Mouse (Mus musculus) myocyte (in vitro differentiated cells): Measurements from ENCODE around the gene Zbtb25. TPM values are rescaled to one million over a fixed set of nuclear protein-coding genes. Genes with fewer than 3 reads are reported as not detected.

ENCODE experiments used
- H3K27me3 ChIP-seq: one replicate; pipeline ENCODE4 v1.6.1; 2011; ENCODE audit not compliant: control insufficient read depth, insufficient read depth, insufficient read length
- H3K36me3 ChIP-seq: one replicate; pipeline ENCODE4 v1.6.1; 2011; ENCODE audit not compliant: control insufficient read depth, insufficient read depth
- H3K4me2 ChIP-seq: one replicate; pipeline ENCODE4 v1.6.1; 2011; ENCODE audit warnings: low read depth, control low read depth
- H3K4me3 ChIP-seq: one replicate; pipeline ENCODE4 v1.5.1; 2011; ENCODE audit warnings: mild to moderate bottlenecking, control low read depth, moderate library complexity
- H3K79me2 ChIP-seq: one replicate; pipeline ENCODE4 v1.6.1; 2011; ENCODE audit not compliant: control insufficient read depth, insufficient read depth
- H3ac ChIP-seq: one replicate; pipeline ENCODE4 v1.6.1; 2011; ENCODE audit not compliant: control insufficient read depth, insufficient read length
- CEBPB ChIP-seq: IDR thresholded peaks from 2 replicates; pipeline ENCODE4 v1.6.1; 2011; ENCODE audit warnings: mild to moderate bottlenecking, moderate library complexity; ENCODE audit not compliant: poor library complexity, insufficient read depth, severe bottlenecking
- E2F4 ChIP-seq: IDR thresholded peaks from one replicate; pipeline ENCODE4 v1.6.1; 2011; ENCODE audit warnings: mild to moderate bottlenecking, control low read depth, moderate library complexity; ENCODE audit not compliant: insufficient read depth
- MAX ChIP-seq: IDR thresholded peaks from one replicate; pipeline ENCODE4 v1.6.1; 2011; ENCODE audit warnings: low read depth, mild to moderate bottlenecking, control low read depth
- MYOD1 ChIP-seq, 3 experiments: IDR thresholded peaks; one replicate each; pipeline ENCODE4 v1.6.1; 2011; ENCODE audit warnings: control low read depth in 2 of 3, low read depth in 2 of 3, mild to moderate bottlenecking in 2 of 3, moderate library complexity in 1 of 3; ENCODE audit not compliant: insufficient read length in 2 of 3, control insufficient read depth in 1 of 3
- MYOG ChIP-seq, 3 experiments: IDR thresholded peaks; one replicate each; pipeline ENCODE4 v1.6.1; 2011; ENCODE audit warnings: control low read depth in 2 of 3, low read depth in 2 of 3, mild to moderate bottlenecking in 2 of 3; ENCODE audit not compliant: insufficient read length in 2 of 3, control insufficient read depth in 1 of 3, insufficient read depth in 1 of 3
- POLR2A ChIP-seq: IDR thresholded peaks from one replicate; pipeline ENCODE4 v1.6.1; 2011; ENCODE audit warnings: low read depth, mild to moderate bottlenecking, control low read depth, moderate library complexity; ENCODE audit not compliant: insufficient read length
- POLR2AphosphoS2 ChIP-seq: IDR thresholded peaks from one replicate; pipeline ENCODE4 v1.6.1; 2011; ENCODE audit warnings: low read depth, control low read depth; ENCODE audit not compliant: insufficient read length
- REST ChIP-seq: IDR thresholded peaks from one replicate; pipeline ENCODE4 v1.6.1; 2011; ENCODE audit warnings: mild to moderate bottlenecking, control low read depth, moderate library complexity; ENCODE audit not compliant: insufficient read depth, insufficient read length
- SRF ChIP-seq: IDR thresholded peaks from one replicate; pipeline ENCODE4 v1.6.1; 2011; ENCODE audit warnings: low read depth; ENCODE audit not compliant: control insufficient read depth, insufficient read length
- TCF12 ChIP-seq: IDR thresholded peaks from one replicate; pipeline ENCODE4 v1.6.1; 2011; ENCODE audit warnings: mild to moderate bottlenecking, control low read depth; ENCODE audit not compliant: poor library complexity, insufficient read depth, severe bottlenecking
- TCF3 ChIP-seq: IDR thresholded peaks from one replicate; pipeline ENCODE4 v1.6.1; 2011; ENCODE audit warnings: low read depth, control low read depth; ENCODE audit not compliant: insufficient read length
- USF1 ChIP-seq: IDR thresholded peaks from one replicate; pipeline ENCODE4 v1.6.1; 2011; ENCODE audit warnings: low read depth, mild to moderate bottlenecking, control low read depth, moderate library complexity
- polyA plus RNA-seq: library from polyadenylated mRNA; unstranded; fragments of >200 nt; fragmentation: generic; extraction: Trizol; gene quantifications from one replicate; pipeline ENCODE4 v1.2.1, GENCODE M21; 2012; ENCODE audit warnings: missing spikeins

Gene Zbtb25
- polyA plus RNA-seq, 1 experiment = 6.1 TPM

GRCm38 (mm10) chr12:76409166-76409565 lies 39.8 kb upstream of the Zbtb25 start:
- no peaks in the 10 kb centered on the region for H3K27me3 ChIP-seq
- H3K4me3 ChIP-seq = no peak overlapping the region
- no peak for TF ChIP-seq TCF3
- no peak for TF ChIP-seq POLR2A
- TF ChIP-seq MYOG (IDR thresholded peaks at IDR 0.05; ENCODE audit: control insufficient read depth in 1 of 3, insufficient read depth in 1 of 3, insufficient read length in 2 of 3, low read depth in 2 of 3) = no peak
- TF ChIP-seq REST = no peak
- no peak for TF ChIP-seq POLR2AphosphoS2
- no peak for TF ChIP-seq CEBPB
- no peak for TF ChIP-seq TCF12
- TF ChIP-seq USF1 = no peak
- no peak for TF ChIP-seq MYOD1 (IDR thresholded peaks at IDR 0.05; ENCODE audit: control insufficient read depth in 1 of 3, insufficient read length in 2 of 3, low read depth in 2 of 3)
- TF ChIP-seq MAX = no peak
- no peaks in the 10 kb centered on the region for H3K36me3 ChIP-seq
- no peaks in the 10 kb centered on the region for H3K79me2 ChIP-seq
- no peak overlapping the region for H3K4me2 ChIP-seq
- H3ac ChIP-seq = no peak overlapping the region

GRCm38 (mm10) chr12:76407184-76407583 lies 37.8 kb upstream of the Zbtb25 start:
- H3K4me2 ChIP-seq = no peak overlapping the region
- H3ac ChIP-seq = no peak overlapping the region
- H3K36me3 ChIP-seq = no peaks in the 10 kb centered on the region
- TF ChIP-seq TCF12 (no peak), SRF (no peak), MAX (no peak), TCF3 (no peak)
- no peaks in the 10 kb centered on the region for H3K27me3 ChIP-seq
- no peaks in the 10 kb centered on the region for H3K79me2 ChIP-seq
- no peak overlapping the region for H3K4me3 ChIP-seq

DNA sequence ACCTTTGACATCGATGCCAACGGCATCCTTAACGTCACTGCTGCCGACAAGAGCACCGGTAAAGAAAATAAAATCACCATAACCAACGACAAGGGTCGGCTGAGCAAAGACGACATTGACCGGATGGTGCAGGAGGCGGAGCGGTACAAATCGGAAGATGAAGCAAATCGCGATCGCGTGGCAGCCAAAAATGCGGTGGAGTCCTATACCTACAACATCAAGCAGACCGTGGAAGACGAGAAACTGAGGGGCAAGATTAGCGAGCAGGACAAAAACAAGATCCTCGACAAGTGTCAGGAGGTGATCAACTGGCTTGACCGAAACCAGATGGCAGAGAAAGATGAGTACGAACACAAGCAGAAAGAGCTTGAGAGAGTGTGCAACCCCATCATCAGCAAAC lies 36.6 kb upstream of the Zbtb25 start:
- Histone ChIP-seq H3ac (no peak overlapping the region), H3K27me3 (no peaks in the 10 kb centered on the region), H3K36me3 (no peaks in the 10 kb centered on the region), H3K79me2 (no peaks in the 10 kb centered on the region), H3K4me3 (no peak overlapping the region), H3K4me2 (no peak overlapping the region)
- TF ChIP-seq POLR2AphosphoS2 = no peak
- no peak for TF ChIP-seq MYOG (IDR thresholded peaks at IDR 0.05; ENCODE audit: control insufficient read depth in 1 of 3, insufficient read depth in 1 of 3, insufficient read length in 2 of 3, low read depth in 2 of 3)
- no peak for TF ChIP-seq MAX

DNA sequence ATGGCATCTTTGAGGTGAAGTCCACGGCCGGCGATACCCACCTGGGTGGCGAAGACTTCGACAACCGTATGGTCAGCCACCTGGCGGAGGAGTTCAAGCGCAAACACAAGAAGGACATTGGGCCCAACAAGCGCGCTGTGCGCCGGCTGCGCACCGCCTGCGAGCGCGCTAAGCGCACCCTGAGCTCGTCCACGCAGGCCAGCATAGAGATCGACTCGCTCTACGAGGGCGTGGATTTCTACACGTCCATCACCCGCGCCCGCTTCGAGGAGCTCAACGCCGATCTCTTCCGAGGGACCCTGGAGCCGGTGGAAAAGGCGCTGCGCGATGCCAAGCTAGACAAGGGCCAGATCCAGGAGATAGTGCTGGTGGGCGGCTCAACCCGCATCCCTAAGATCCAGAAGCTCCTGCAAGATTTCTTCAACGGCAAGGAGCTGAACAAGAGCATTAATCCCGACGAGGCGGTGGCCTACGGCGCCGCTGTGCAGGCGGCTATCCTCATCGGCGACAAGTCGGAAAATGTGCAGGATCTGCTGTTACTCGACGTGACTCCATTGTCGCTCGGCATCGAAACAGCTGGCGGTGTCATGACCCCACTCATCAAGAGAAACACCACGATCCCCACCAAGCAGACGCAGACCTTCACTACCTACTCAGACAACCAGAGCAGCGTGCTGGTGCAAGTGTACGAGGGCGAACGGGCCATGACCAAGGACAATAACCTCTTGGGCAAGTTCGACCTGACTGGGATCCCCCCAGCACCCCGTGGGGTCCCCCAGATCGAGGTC lies 36.0 kb upstream of the Zbtb25 start:
- Histone ChIP-seq H3K36me3 (no peaks in the 10 kb centered on the region), H3K79me2 (no peaks in the 10 kb centered on the region), H3ac (no peak overlapping the region), H3K4me2 (no peak overlapping the region), H3K27me3 (no peaks in the 10 kb centered on the region), H3K4me3 (peak overlapping the region; percentile 64)
- TF ChIP-seq USF1 (no peak), CEBPB (no peak), REST (no peak), TCF12 (no peak), POLR2A (no peak), TCF3 (no peak), E2F4 (no peak), SRF (no peak), POLR2AphosphoS2 (no peak), MYOG (IDR thresholded peaks at IDR 0.05; ENCODE audit: control insufficient read depth in 1 of 3, insufficient read depth in 1 of 3, insufficient read length in 2 of 3, low read depth in 2 of 3) (no peak)

GRCm38 (mm10) chr12:76404836-76405182 lies 35.4 kb upstream of the Zbtb25 start:
- Histone ChIP-seq H3ac (no peak overlapping the region), H3K4me3 (peak overlapping the region; percentile 64), H3K27me3 (no peaks in the 10 kb centered on the region), H3K4me2 (peak overlapping the region; percentile 89), H3K36me3 (no peaks in the 10 kb centered on the region), H3K79me2 (no peaks in the 10 kb centered on the region)
- TF ChIP-seq TCF3 (no peak), POLR2AphosphoS2 (no peak), E2F4 (no peak), MYOD1 (IDR thresholded peaks at IDR 0.05; ENCODE audit: control insufficient read depth in 1 of 3, insufficient read length in 2 of 3, low read depth in 2 of 3) (no peak), SRF (no peak), TCF12 (no peak)
